Mouse (Mus musculus) embryonic facial prominence, embryonic 15.5 days (tissue): ENCODE data around the gene Pars2. TPM values are rescaled to one million over a fixed set of nuclear protein-coding genes. Genes with fewer than 3 reads are reported as not detected.

Experiments
- polyA plus RNA-seq: library from polyadenylated mRNA; unstranded; fragments of >200 nt; fragmentation: Nextera tagmentation; extraction: Ambion mirVana; gene quantifications from 2 replicates; pipeline ENCODE4 v1.2.1, GENCODE M21; 2015

Pars2 gene
- polyA plus RNA-seq, 1 experiment from 2014 or later, result 14.3 TPM

Other genes starting within 250 kb of the Pars2 start
- 4.7 and 5.9 TPM in 2 replicates for gene Pcsk9, start 186.7 kb upstream of the Pars2 start, polyA plus RNA-seq
- 0.05 and 0.11 TPM in 2 replicates for gene Bsnd, start 158.8 kb upstream of the Pars2 start, polyA plus RNA-seq
- 4.5 and 5.7 TPM in 2 replicates for gene Dhcr24, start 90.0 kb upstream of the Pars2 start, polyA plus RNA-seq
- gene Lexm, start 33.8 kb upstream of the Pars2 start, polyA plus RNA-seq, result 0.24 TPM in 1 of 2 replicates, not detected in the other
- gene Ttc22, start 28.6 kb upstream of the Pars2 start, polyA plus RNA-seq, result 9.8 and 12.4 TPM in 2 replicates
- gene Ttc4, start 27.9 kb downstream of the Pars2 start, polyA plus RNA-seq, result 97.5 and 102 TPM in 2 replicates
- 0.39 and 0.57 TPM in 2 replicates for gene Mroh7, start 79.9 kb downstream of the Pars2 start, polyA plus RNA-seq
- 0.14 and 0.33 TPM in 2 replicates for gene Fam151a, start 82.8 kb downstream of the Pars2 start, polyA plus RNA-seq
- 3.0 and 4.1 TPM in 2 replicates for gene Acot11, start 153.9 kb downstream of the Pars2 start, polyA plus RNA-seq